Mouse (Mus musculus): ENCODE data around the gene Pank4. TPM values are rescaled to one million over a fixed set of nuclear protein-coding genes. Genes with fewer than 3 reads are reported as not detected.

The Pank4 gene
- polyA plus RNA-seq, 1 experiment from 2014 or later = 40.6 TPM

GRCm38 (mm10) chr4:154927899-154928337, 36.0 kb upstream of the Pank4 start:
- Histone ChIP-seq H3K27ac (ENCODE audit: low read length) (peak overlapping the region; percentile 74), H3K4me2 (ENCODE audit: low read depth, low read length) (peak overlapping the region; percentile 50), H3K9me3 (replicated peaks; ENCODE audit: control insufficient read depth, low read length) (no peaks in the 10 kb centered on the region), H3K9ac (ENCODE audit: low read length) (peak overlapping the region; percentile 60), H3K4me3 (replicated peaks; ENCODE audit: low read length) (peak overlapping the region; percentile 39), H3K36me3 (ENCODE audit: control insufficient read depth, insufficient read depth, low read length) (no peaks in the 10 kb centered on the region), H3K4me1 (ENCODE audit: control insufficient read depth, insufficient read depth, low read length) (peaks cover 13% of the 10 kb centered on the region), H3K27me3 (ENCODE audit: control insufficient read depth, insufficient read depth, low read length) (no peaks in the 10 kb centered on the region)
- peak; percentile 72 for ATAC-seq (ENCODE audit: insufficient read depth, low FRiP score)
- 15% methylated on average over 5 of the region's 5 CpGs for WGBS

- Histone ChIP-seq H3K27me3 (ENCODE audit: control insufficient read depth, insufficient read depth, low read length) (no peaks in the 10 kb centered on the region), H3K4me1 (ENCODE audit: control insufficient read depth, insufficient read depth, low read length) (peaks cover 13% of the 10 kb centered on the region), H3K9ac (ENCODE audit: low read length) (peak within 1 kb of the TSS; percentile 60), H3K36me3 (ENCODE audit: control insufficient read depth, insufficient read depth, low read length) (no peaks in the 10 kb centered on the region), H3K27ac (ENCODE audit: low read length) (peak within 1 kb of the TSS; percentile 74), H3K4me3 (replicated peaks; ENCODE audit: low read length) (peak within 1 kb of the TSS; percentile 39), H3K4me2 (ENCODE audit: low read depth, low read length) (peak within 1 kb of the TSS; percentile 50), H3K9me3 (replicated peaks; ENCODE audit: control insufficient read depth, low read length) (no peaks in the 10 kb centered on the region)
- WGBS = 32% methylated on average over 12 of the region's 12 CpGs
- 0 out of 2 replicates have a peak, but pooled peaks have one; percentile 39 for ATAC-seq (ENCODE audit: insufficient read depth, low FRiP score)
Measured at GRCm38 (mm10) chr4:154928395-154929087, 35.4 kb upstream of the Pank4 start, which contains the start of gene Tnfrsf14. Gene Tnfrsf14 (minus strand): TSS chr4:154928563.

GRCm38 (mm10) chr4:154929088-154929660, 34.7 kb upstream of the Pank4 start:
- 73% methylated on average over 12 of the region's 12 CpGs for WGBS
- ATAC-seq (ENCODE audit: insufficient read depth, low FRiP score) = peak; percentile 41; the same call in 1 of the 2 replicates
- Histone ChIP-seq H3K27ac (ENCODE audit: low read length) (peak overlapping the region; percentile 74; the same call in 1 of the 2 replicates), H3K4me1 (ENCODE audit: control insufficient read depth, insufficient read depth, low read length) (peaks cover 13% of the 10 kb centered on the region), H3K4me3 (replicated peaks; ENCODE audit: low read length) (no peak overlapping the region), H3K4me2 (ENCODE audit: low read depth, low read length) (no peak overlapping the region), H3K27me3 (ENCODE audit: control insufficient read depth, insufficient read depth, low read length) (no peaks in the 10 kb centered on the region), H3K36me3 (ENCODE audit: control insufficient read depth, insufficient read depth, low read length) (no peaks in the 10 kb centered on the region), H3K9ac (ENCODE audit: low read length) (no peak overlapping the region), H3K9me3 (replicated peaks; ENCODE audit: control insufficient read depth, low read length) (no peaks in the 10 kb centered on the region)

- no peak overlapping the region for H3K27ac ChIP-seq (ENCODE audit: low read length)
- H3K27me3 ChIP-seq (ENCODE audit: control insufficient read depth, insufficient read depth, low read length) = no peaks in the 10 kb centered on the region
- peaks cover 5% of the 10 kb centered on the region for H3K4me1 ChIP-seq (ENCODE audit: control insufficient read depth, insufficient read depth, low read length)
- H3K4me3 ChIP-seq (replicated peaks; ENCODE audit: low read length) = no peak overlapping the region
- no peak for ATAC-seq (ENCODE audit: insufficient read depth, low FRiP score)
- no peak overlapping the region for H3K9ac ChIP-seq (ENCODE audit: low read length)
- 62% methylated on average over 13 of the region's 13 CpGs for WGBS
- H3K9me3 ChIP-seq (replicated peaks; ENCODE audit: control insufficient read depth, low read length) = no peaks in the 10 kb centered on the region
- H3K4me2 ChIP-seq (ENCODE audit: low read depth, low read length) = no peak overlapping the region
- no peaks in the 10 kb centered on the region for H3K36me3 ChIP-seq (ENCODE audit: control insufficient read depth, insufficient read depth, low read length)
Measured at GRCm38 (mm10) chr4:154933306-154933907, 30.5 kb upstream of the Pank4 start.

- Histone ChIP-seq H3K9ac (ENCODE audit: low read length) (no peak overlapping the region), H3K9me3 (replicated peaks; ENCODE audit: control insufficient read depth, low read length) (no peaks in the 10 kb centered on the region), H3K36me3 (ENCODE audit: control insufficient read depth, insufficient read depth, low read length) (no peaks in the 10 kb centered on the region), H3K4me2 (ENCODE audit: low read depth, low read length) (no peak overlapping the region), H3K4me1 (ENCODE audit: control insufficient read depth, insufficient read depth, low read length) (no peaks in the 10 kb centered on the region), H3K27me3 (ENCODE audit: control insufficient read depth, insufficient read depth, low read length) (no peaks in the 10 kb centered on the region), H3K27ac (ENCODE audit: low read length) (no peak overlapping the region), H3K4me3 (replicated peaks; ENCODE audit: low read length) (no peak overlapping the region)
- no peak for ATAC-seq (ENCODE audit: insufficient read depth, low FRiP score)
- WGBS = 87% methylated on average over 2 of the region's 2 CpGs
Measured at GRCm38 (mm10) chr4:154934800-154935199, 29.1 kb upstream of the Pank4 start.

GRCm38 (mm10) chr4:154935788-154936187, 28.1 kb upstream of the Pank4 start:
- no peak for ATAC-seq (ENCODE audit: insufficient read depth, low FRiP score)
- Histone ChIP-seq H3K9ac (ENCODE audit: low read length) (no peak overlapping the region), H3K4me2 (ENCODE audit: low read depth, low read length) (no peak overlapping the region), H3K4me1 (ENCODE audit: control insufficient read depth, insufficient read depth, low read length) (no peaks in the 10 kb centered on the region), H3K9me3 (replicated peaks; ENCODE audit: control insufficient read depth, low read length) (no peaks in the 10 kb centered on the region), H3K36me3 (ENCODE audit: control insufficient read depth, insufficient read depth, low read length) (no peaks in the 10 kb centered on the region), H3K27ac (ENCODE audit: low read length) (no peak overlapping the region), H3K27me3 (ENCODE audit: control insufficient read depth, insufficient read depth, low read length) (no peaks in the 10 kb centered on the region), H3K4me3 (replicated peaks; ENCODE audit: low read length) (no peak overlapping the region)
- 76% methylated on average over 7 of the region's 7 CpGs for WGBS

GRCm38 (mm10) chr4:154936542-154937255, 27.2 kb upstream of the Pank4 start:
- no peak overlapping the region for H3K4me2 ChIP-seq (ENCODE audit: low read depth, low read length)
- 60% methylated on average over 8 of the region's 8 CpGs for WGBS
- H3K9me3 ChIP-seq (replicated peaks; ENCODE audit: control insufficient read depth, low read length) = no peaks in the 10 kb centered on the region
- no peaks in the 10 kb centered on the region for H3K36me3 ChIP-seq (ENCODE audit: control insufficient read depth, insufficient read depth, low read length)
- no peak overlapping the region for H3K9ac ChIP-seq (ENCODE audit: low read length)
- no peaks in the 10 kb centered on the region for H3K4me1 ChIP-seq (ENCODE audit: control insufficient read depth, insufficient read depth, low read length)
- H3K27me3 ChIP-seq (ENCODE audit: control insufficient read depth, insufficient read depth, low read length) = no peaks in the 10 kb centered on the region
- ATAC-seq (ENCODE audit: insufficient read depth, low FRiP score) = no peak
- no peak overlapping the region for H3K27ac ChIP-seq (ENCODE audit: low read length)
- no peak overlapping the region for H3K4me3 ChIP-seq (replicated peaks; ENCODE audit: low read length)

GRCm38 (mm10) chr4:154937746-154938145, 26.2 kb upstream of the Pank4 start:
- 86% methylated on average over 1 of the region's 1 CpGs for WGBS
- no peak for ATAC-seq (ENCODE audit: insufficient read depth, low FRiP score)
- H3K36me3 ChIP-seq (ENCODE audit: control insufficient read depth, insufficient read depth, low read length) = no peaks in the 10 kb centered on the region
- no peaks in the 10 kb centered on the region for H3K4me1 ChIP-seq (ENCODE audit: control insufficient read depth, insufficient read depth, low read length)
- H3K27ac ChIP-seq (ENCODE audit: low read length) = no peak overlapping the region
- no peaks in the 10 kb centered on the region for H3K9me3 ChIP-seq (replicated peaks; ENCODE audit: control insufficient read depth, low read length)
- H3K27me3 ChIP-seq (ENCODE audit: control insufficient read depth, insufficient read depth, low read length) = no peaks in the 10 kb centered on the region
- no peak overlapping the region for H3K4me2 ChIP-seq (ENCODE audit: low read depth, low read length)
- no peak overlapping the region for H3K4me3 ChIP-seq (replicated peaks; ENCODE audit: low read length)
- no peak overlapping the region for H3K9ac ChIP-seq (ENCODE audit: low read length)

GRCm38 (mm10) chr4:154940156-154940555, 23.8 kb upstream of the Pank4 start:
- H3K9me3 ChIP-seq (replicated peaks; ENCODE audit: control insufficient read depth, low read length) = no peaks in the 10 kb centered on the region
- H3K4me3 ChIP-seq (replicated peaks; ENCODE audit: low read length) = no peak overlapping the region
- H3K27ac ChIP-seq (ENCODE audit: low read length) = no peak overlapping the region
- ATAC-seq (ENCODE audit: insufficient read depth, low FRiP score) = no peak
- no peaks in the 10 kb centered on the region for H3K36me3 ChIP-seq (ENCODE audit: control insufficient read depth, insufficient read depth, low read length)
- 89% methylated on average over 2 of the region's 2 CpGs for WGBS
- H3K27me3 ChIP-seq (ENCODE audit: control insufficient read depth, insufficient read depth, low read length) = no peaks in the 10 kb centered on the region
- H3K9ac ChIP-seq (ENCODE audit: low read length) = no peak overlapping the region
- no peak overlapping the region for H3K4me2 ChIP-seq (ENCODE audit: low read depth, low read length)
- no peaks in the 10 kb centered on the region for H3K4me1 ChIP-seq (ENCODE audit: control insufficient read depth, insufficient read depth, low read length)

Data from stomach, embryonic 16.5 days (tissue).